Mouse (Mus musculus) megakaryocyte-erythroid progenitor cell, adult 5-6 weeks (primary cell): ENCODE results near the gene Myh14. TPM values are rescaled to one million over a fixed set of nuclear protein-coding genes. Genes with fewer than 3 reads are reported as not detected.

Experiments
- ATAC-seq: replicated peaks from 2 replicates; pipeline ENCODE4 v1.8.0; 2016; ENCODE audit warnings: mild to moderate bottlenecking, inconsistent platforms; ENCODE audit not compliant: severe bottlenecking, poor library complexity, low FRiP score, low TSS enrichment
- total RNA-seq, 2 experiments: library from RNA; stranded (forward) in 1 of 2; stranded (reverse) in 1 of 2; fragments of 200-1000, 215-1000 nt in 1 of 2; fragments of >200 nt in 1 of 2; fragmentation: Nextera tagmentation in 1 of 2; gene quantifications; 2 replicates each; pipeline ENCODE4 v1.2.3; 2014 to 2017

The Myh14 gene
- total RNA-seq, 2 experiments from 2014 or later: not detected

DNA sequence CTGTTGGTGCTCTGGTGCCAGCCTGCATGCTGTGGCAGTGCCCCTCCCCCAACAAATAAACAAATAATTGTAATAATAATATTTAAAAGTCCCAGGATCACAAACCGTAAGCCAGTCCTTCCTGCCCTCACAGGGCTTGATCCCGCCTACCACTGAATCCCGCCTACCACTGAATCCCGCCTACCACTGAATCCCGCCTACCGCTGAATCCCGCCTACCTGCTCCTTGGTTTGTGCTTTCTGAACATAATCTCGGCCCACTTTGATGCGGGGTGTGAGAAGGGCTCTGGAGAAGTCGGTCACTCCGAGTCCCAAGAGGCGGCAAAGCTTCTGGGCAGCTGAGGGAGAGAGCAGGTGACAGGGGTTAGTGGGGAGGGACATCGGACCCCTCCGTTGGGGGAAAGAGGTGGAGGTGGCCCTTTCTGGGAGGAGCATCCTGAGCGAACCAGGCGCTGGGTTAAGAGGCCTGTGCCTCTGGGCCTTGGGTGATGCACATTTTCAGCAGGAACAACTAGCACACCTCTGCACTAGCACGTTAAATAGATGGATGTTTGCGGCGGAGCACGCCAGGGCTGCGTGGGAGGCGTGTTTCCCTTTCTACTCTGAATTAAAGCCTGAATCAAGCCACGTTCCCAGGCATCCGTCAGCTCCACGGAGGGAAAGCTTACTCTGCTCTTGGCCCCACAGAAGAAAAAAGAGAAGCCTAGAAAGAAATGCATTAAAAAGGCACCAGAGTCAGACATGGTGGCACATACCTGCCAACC, 29.6 kb downstream of the Myh14 start:
- ATAC-seq: peak; percentile 39; the same call in 1 of the 2 replicates

DNA sequence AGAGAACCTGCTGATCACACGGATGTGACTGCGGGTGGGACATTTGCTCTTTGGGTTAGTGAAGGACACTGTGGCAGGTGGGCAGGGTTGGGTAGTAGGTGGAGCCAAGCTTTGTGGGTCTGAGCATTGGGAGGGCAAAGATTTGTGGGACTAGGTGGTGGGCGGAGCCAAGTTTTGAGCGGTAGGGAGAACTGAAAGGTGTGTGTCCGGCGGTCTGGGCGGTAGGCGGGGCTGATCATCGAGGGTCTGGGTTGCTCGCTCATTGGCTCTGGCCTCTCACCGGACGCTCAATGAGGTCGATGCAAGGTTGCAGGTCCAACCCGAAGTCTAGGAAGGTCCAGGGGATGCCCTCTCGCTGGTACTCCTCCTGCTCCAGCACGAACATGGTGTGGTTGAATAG, 32.0 kb downstream of the Myh14 start:
- no peak for ATAC-seq

DNA sequence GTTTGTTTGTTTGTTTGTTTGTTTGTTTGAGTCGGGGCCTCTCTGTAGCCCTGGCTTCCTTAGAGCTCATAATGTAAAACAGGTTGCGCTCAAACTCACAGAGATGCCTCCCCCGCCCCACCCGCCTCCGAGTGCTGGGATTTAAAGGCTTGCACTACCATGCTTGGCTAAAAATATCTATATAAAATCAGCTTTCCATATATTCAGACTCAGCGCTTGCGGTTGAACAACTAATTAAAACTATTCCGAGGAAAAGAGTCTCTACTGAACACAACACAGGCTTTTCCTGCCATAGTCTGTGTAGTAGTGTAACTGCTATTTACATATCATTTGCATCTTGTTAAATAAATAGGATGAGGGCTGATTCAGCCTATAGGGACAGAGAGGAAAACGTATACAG, 34.0 kb downstream of the Myh14 start:
- no peak for ATAC-seq

DNA sequence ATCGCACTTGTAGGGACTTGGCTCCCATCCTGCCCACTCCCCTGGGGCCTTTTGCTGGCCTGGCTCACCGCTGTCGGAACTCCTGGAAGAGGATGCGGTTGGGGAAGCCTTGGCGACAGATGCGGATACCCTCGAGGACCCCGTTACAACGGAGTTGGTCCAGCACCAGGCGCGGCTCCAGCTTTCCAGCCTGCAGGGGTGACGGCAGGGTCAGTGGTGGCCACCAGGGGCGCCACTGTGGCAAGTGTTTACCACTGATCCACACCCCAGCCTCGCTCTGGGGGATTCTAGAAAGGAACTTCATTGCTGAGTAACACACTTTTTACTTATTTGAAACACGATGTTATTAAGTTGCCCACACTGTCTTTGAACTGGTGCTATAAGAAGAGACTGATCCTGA, 37.2 kb downstream of the Myh14 start:
- 0 out of 2 replicates have a peak, but pooled peaks have one; percentile 43 for ATAC-seq

DNA sequence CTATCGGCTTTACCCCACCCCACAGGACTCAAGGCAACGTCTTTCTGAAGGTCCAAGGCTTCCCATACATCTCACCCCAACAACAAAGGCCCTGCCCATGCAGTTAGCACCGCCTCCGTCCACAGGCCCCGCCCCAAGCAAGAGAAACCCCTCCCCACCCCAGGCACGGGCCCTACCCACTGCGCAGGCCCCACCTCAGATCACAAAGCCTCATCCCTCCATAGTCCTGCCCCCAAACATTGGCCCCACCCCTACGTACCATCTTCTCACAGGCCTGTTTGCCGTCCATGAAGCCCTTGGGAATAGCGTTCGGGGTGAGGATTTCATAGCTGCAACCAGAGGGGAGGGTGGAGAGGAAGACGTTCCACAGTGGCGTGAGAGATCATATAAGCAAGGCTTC, 38.0 kb downstream of the Myh14 start:
- no peak for ATAC-seq

DNA sequence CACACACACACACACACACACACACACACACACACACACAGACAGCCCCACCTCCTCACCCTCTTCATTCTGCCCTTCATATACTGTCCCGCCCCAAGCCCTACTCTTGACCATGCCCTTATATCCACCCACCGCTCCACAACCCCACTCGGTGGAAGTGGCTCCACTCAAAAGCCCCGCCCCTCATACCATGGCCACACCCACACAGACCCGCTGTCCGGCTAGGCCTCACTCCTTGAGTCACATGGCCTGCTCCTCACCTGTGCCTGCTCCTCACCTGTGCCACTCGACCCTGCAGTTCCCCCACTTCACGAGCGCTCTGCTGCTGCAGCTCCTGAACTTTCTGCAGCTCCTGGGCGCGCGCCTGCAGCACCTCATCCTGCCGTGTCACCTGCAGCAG, 40.2 kb downstream of the Myh14 start:
- ATAC-seq: no peak

DNA sequence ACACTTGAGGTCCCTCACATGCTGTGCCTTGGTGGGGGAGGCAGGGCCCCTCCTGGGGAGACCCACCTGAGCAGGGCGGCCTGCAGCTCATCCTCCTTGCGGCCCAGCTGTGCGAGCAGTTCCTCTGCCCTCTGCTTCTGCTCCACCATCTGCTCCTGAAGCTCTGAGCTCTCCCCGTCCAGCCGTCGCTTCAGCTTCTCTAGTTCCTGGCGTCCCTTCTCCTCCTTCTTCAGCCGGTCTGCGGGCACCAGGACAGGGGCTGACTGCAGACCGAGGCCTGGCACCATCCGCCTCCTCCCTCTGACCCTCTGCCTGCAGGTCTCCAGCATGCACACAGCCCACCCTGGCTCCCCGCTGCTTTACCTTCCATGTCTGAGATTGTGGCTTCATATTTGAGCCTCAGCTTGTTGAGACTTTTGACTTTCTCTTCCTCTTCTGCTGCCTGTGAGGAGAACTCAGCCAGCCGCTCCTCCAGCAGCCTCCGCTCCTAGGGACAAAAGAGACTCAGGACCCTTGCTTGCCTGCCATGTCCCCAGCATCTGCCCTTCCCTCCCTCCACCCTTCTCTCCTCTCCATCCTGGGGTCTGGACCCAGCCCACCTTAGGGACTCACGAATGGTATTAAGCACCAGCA, 42.1 kb downstream of the Myh14 start:
- ATAC-seq: no peak

DNA sequence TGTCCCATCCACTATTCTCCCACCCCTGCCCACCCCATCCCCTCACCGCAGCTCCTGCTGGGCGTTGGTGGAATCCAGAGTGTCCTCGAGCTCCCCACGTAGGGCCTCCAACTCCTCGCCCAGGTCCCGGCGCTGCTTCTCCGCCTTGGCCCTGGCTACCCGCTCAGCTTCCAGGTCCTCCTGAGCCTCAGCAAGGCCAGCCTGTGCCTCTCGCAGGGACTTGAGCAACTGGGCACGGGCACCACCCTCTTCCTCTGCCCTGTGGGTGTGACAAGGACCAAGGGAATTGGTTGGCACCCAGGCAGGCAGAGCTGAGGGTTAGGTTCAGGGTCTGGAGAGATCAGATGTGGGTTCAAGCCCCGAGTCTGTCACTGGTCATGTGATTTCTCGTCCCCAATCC, 43.7 kb downstream of the Myh14 start:
- ATAC-seq: no peak

DNA sequence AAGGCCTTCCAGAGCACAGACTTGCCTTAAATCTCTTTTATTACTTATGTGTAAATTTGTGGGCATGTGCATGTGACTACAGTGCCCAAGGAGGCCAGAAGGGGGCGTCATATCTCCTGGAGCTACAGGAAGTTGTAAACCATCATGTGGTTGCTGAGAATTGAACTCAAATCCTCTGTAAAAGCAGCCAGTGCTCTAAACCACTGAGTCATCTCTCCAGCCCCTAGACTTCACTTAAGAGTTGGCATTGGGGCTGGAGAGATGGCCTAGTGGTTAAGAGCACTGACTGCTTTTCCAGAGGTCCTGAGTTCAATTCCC, 44.6 kb downstream of the Myh14 start:
- ATAC-seq: no peak

DNA sequence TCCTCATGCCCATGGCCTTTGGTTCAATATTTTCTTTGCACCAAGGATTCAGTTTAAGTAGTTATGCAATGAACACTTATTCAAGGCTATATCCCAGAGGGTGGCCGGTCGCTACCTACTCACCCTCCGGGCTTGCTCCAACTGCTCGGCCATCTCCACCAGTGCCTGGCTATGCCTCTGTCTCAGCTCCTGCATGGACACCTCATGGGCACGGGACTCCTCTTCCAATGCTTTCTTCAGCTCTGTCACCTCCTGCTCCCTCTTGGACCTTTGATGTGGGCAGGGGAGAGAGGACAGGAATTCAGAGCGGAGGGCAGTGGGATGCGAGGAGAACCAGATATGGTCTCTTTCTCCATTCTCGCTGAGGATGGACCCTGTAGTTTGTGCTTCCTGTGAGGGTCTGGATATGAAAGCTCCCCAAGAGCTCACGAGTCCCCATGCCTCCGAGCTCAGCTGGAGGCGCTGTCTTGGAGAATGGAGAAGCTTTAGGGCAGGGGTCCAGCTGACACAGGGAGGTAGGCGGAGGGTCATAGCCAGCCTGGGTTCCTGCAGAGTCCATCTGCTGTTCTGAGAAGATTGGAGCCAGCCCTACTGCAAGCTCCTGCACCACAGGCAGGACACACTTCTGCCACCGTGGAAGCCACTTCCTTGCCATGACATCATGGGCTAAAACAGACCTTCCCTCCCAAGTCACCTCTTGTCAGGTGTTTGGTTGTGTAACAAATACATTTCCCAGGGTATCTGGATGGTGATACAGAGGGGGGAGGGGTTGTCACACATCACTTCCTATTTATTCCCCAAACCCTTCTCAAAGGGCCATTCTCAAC, 45.2 kb downstream of the Myh14 start:
- ATAC-seq: no peak

DNA sequence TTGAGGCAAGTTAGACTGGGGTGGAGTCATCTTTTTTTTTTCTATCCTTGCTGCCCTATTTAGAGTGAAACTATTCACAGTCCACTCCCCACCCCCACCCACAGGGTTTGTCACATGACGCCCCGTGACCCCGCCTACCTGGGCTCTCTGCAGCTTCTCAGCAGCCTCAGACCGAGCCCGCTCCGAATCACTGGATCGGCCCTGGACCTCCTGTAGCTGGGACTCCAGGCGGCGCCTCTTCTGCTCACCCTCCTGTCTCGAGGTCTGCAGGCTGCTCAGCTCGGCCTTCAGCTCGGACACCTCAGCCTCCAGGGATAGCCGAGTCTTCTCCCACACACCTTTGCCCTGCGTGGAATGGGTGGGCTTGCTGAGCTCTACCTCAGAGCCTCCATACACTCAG, 45.8 kb downstream of the Myh14 start:
- ATAC-seq: no peak

DNA sequence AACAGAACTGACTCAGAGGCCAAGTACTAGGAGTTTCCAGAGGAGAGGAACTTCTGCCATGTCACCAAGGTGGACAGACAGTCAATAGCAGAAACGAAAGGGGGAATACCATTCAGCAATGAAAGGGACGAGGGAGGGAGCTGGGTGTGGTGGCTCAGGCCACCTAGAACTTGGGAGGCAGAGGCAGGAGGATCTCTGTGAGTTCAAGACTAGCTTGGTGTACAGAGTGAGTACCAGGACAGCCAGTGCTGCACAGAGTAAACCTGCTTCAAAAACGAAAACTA, 46.2 kb downstream of the Myh14 start:
- ATAC-seq: no peak

DNA sequence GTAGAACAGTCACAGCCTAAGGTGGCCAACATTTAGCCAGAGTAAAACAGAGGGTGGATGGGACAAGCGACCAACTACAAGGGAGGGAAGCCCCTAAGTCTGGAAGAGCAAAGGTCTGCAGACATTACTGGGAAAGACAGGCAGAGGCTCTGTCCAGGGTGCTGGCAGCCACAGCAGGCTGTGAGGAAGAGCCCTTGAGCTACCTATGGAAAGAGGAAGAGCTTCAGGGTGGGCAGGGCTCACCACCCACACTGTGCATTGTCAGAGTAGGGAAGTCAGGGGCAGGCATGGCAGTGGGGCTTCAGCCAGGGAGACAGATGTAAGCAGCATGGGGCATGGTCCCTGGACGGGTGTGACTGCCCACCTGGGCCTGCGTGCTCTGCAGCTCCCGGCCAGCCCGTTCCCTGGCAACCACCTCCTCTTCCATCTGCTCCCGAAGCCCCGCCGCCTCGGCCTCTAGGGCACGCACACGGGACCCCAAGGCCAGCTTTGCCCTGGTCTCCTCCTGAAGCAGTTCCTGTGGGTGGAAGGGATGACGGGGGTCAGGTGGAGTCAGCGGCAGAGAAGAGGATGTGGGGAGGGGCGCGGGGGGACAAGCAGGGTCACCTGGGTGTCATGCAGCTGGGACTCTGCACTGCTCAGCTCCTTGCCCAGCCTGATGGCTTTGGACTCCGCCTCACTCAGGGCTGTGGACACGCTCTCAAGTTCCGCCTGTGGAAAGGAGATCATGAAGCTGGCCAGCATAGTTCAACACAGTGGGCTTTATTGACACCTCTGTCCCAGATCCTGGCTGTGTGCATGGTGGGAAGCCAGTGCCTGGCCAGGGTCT, 46.7 kb downstream of the Myh14 start:
- 0 out of 2 replicates have a peak, but pooled peaks have one; percentile 47 for ATAC-seq

DNA sequence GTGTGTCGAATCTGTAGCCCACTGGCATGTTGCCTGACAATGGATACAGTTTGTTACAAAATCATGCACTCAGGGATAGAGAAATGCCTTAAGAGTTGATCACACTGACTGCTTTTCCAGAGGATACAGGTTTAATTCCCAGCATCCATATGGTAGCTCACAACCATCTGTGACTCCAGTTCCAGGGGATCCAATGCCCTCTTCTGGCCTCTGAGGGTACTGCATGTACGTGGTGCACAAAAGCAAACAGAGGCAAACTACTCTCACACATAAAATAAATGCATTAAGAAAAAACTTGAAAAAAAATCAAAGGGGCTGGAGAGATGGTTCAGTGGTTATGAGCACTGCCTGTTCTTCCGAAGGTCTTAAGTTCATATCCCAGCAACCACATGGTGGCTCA, 53.6 kb downstream of the Myh14 start:
- no peak for ATAC-seq

DNA sequence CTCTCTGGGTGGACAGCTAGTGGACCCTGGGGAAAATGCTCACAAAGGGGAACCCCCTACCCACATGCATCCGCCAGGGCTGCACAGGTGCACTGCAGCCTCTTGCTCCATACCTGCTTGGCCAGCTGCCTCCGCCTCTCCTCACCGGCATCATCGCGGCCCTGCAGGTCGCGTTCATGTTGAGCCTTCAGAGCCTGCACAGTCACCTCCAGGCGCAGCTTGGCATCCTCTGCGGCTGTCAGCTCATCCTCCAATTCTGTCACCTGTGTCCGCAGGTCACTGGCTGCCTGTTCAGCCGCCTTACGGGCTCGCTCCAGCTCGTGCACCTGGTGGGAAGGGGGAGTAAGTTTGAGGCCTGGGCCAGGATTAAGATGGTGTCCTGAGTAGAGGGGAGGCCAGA, 54.7 kb downstream of the Myh14 start:
- ATAC-seq: no peak

DNA sequence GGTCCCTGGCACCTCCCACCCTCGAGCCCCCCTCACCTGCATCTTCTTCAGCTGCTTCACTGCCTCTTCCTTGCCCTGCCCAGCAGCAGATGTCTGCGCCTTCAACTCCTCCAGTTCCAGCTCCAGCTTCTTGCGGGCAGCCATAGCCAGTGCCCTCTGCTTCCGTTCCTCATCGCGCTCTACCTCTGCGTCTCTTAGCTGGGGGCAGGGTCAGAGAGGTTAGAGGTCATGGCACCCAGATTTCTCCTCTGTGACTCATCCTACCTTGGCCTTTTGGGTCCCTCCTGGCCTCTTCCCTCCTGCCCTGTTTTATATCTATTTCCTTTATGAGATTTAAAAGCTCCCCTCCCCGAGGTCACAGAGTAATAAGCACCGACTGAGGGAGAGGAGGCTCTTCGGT, 55.3 kb downstream of the Myh14 start:
- no peak for ATAC-seq

DNA sequence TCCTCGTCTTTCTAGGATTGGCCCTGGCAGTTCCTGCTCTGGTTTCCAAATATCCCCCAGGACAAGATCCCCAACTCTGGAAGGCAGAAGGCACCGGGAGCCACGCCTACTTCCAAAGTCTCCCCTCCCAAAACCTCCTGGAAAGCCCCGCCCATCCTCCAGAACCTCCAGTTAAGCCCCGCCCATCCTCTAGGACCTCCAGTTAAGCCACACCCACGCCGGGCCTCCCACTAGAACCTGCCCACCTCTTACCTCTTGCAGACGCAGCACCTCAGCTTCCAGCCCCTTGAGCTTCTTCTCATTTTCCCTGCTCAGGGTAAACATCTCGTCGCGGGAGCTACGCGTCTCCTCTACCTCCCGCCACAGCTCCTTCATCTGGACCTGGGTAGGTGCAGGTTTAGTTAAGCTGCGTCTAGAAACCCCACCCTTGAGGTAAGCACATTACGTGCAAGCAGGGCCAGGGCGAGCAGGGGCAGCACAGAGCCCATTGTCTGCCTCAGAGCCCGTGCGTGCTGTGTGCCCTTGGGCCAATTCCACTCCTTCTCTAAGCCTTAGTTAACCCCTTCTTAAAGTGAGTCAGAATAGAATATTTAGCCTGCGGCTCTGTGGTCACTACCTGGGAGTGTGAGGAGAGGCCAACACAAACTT, 56.5 kb downstream of the Myh14 start:
- 0 out of 2 replicates have a peak, but pooled peaks have one; percentile 18 for ATAC-seq

DNA sequence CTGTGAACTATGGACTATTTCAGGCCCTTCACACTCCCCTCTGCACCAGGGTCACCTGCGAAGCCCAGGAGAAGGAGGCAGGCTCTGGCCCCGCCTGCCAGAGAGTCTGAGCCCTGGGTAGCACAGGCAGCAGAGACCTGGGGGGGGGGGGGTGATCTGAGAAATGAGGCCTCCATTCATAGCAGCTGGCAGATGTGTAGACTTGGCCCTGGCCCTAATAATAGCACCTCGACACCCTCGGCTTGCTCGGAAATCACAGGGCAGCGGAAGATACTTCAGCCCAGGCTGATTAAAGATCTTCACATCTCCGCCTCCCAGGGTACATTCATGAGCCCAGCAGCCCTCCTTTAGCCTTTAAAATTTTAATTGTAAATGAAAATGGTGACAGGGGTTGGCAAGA, 58.5 kb downstream of the Myh14 start:
- ATAC-seq: no peak

DNA sequence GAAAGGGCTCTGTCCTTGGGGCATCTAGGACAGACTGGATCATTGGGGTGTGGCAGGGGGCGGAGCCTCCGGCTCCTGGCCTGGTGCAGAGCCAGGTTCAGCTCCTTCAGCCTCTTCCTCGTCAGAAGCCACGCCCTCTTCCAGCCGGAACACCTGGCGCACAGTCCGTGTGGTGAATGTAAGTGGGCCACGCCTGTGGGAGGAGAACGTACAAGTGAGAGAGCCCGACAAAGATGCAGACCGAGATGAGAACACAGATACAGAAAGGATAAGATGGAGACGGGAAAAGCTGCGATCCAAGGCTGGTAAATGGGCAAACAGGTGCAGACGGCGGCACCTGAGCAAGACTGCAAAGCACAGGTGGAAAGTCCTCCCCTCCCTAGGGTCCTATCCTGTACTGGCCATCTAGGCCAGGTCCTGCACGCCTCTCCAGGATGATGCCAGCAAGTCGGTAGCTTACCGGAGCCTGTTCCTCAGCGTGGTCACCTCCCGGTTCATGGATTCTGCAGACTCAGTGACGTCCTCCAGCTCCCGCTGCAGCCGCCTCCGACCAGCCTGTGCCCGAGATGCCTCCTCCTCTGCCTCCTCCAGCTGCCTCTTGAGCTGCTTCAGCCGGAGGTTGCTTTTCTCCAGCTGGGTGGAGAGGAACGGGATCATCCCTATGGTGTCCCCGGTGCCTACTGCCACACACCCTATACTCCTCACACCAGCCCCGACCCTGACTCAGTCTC, 64.3 kb downstream of the Myh14 start:
- ATAC-seq: no peak
